Mouse (Mus musculus) cerebellum, postnatal 36 days (tissue): ENCODE results near the gene Slc30a4.

Experiments
- DNase-seq, 2 experiments: peaks; one replicate each; pipeline ENCODE4 v3.0.0; 2021 to 2022; ENCODE audit warnings: mixed read lengths in 2 of 2

Slc30a4 gene

GRCm38 (mm10) chr2:122702181-122703036 lies at the start of gene Slc30a4:
Gene Slc30a4 (minus strand): TSS chr2:122702663.
- DNase-seq: peak; percentile 67 to 80

- DNase-seq: no peak
These were observed 44.0 kb upstream of the Slc30a4 start for GRCm38 (mm10) chr2:122746461-122746860.

- no peak for DNase-seq
These were observed 36.6 kb upstream of the Slc30a4 start for GRCm38 (mm10) chr2:122739023-122739422.

GRCm38 (mm10) chr2:122737894-122738830 lies 35.7 kb upstream of the Slc30a4 start, which contains the start of gene Bloc1s6:
Gene Bloc1s6 (plus strand): TSS chr2:122738503.
- peak; percentile 90 to 93 for DNase-seq

- DNase-seq: no peak
These were observed 29.0 kb upstream of the Slc30a4 start for GRCm38 (mm10) chr2:122731456-122731855.

GRCm38 (mm10) chr2:122725604-122726003 lies 23.1 kb upstream of the Slc30a4 start:
- peak in 1 of 2 experiments; percentile 18 for DNase-seq

- DNase-seq: no peak
These were observed 18.1 kb upstream of the Slc30a4 start for GRCm38 (mm10) chr2:122720564-122720963.

GRCm38 (mm10) chr2:122719232-122719631 lies 16.8 kb upstream of the Slc30a4 start:
- no peak for DNase-seq

- DNase-seq: no peak
These were observed 13.9 kb upstream of the Slc30a4 start for GRCm38 (mm10) chr2:122716301-122716842.

GRCm38 (mm10) chr2:122715148-122715692 lies 12.8 kb upstream of the Slc30a4 start:
- DNase-seq: no peak

- DNase-seq: no peak
These were observed 10.4 kb upstream of the Slc30a4 start for GRCm38 (mm10) chr2:122712848-122713247.

- DNase-seq: no peak
These were observed 9.4 kb upstream of the Slc30a4 start for GRCm38 (mm10) chr2:122711911-122712310.

- DNase-seq: no peak
These were observed 6.7 kb upstream of the Slc30a4 start for GRCm38 (mm10) chr2:122709156-122709555.

- no peak for DNase-seq
These were observed 5.6 kb upstream of the Slc30a4 start for GRCm38 (mm10) chr2:122708080-122708479.

GRCm38 (mm10) chr2:122704572-122704971 lies 2.1 kb upstream of the Slc30a4 start:
- DNase-seq: no peak

- DNase-seq: no peak
These were observed 637 bp downstream of the Slc30a4 start for GRCm38 (mm10) chr2:122701871-122702180.

- no peak for DNase-seq
These were observed 1.5 kb downstream of the Slc30a4 start for GRCm38 (mm10) chr2:122701012-122701411.

- DNase-seq: no peak
These were observed 4.9 kb downstream of the Slc30a4 start for GRCm38 (mm10) chr2:122697526-122697925.

- DNase-seq: no peak
These were observed 15.8 kb downstream of the Slc30a4 start for GRCm38 (mm10) chr2:122686665-122687064.

- DNase-seq: no peak
These were observed 18.8 kb downstream of the Slc30a4 start for GRCm38 (mm10) chr2:122683641-122684040.

- no peak for DNase-seq
These were observed 19.9 kb downstream of the Slc30a4 start for GRCm38 (mm10) chr2:122682520-122682919.

- no peak for DNase-seq
These were observed 20.9 kb downstream of the Slc30a4 start for GRCm38 (mm10) chr2:122681379-122682137.
